Mouse (Mus musculus) erythroid progenitor cell, adult 5-6 weeks (primary cell): Measurements from ENCODE around the gene Hist1h3i. TPM values are rescaled to one million over a fixed set of nuclear protein-coding genes. Genes with fewer than 3 reads are reported as not detected.

Experiments used
- ATAC-seq: replicated peaks from 2 replicates; pipeline ENCODE4 v1.8.0; 2016; ENCODE audit warnings: moderate number of reproducible peaks, mild to moderate bottlenecking, moderate TSS enrichment, inconsistent platforms; ENCODE audit not compliant: poor library complexity, low FRiP score, severe bottlenecking
- total RNA-seq, 2 experiments: library from RNA; stranded (forward) in 1 of 2; stranded (reverse) in 1 of 2; fragments of 150-400 nt in 1 of 2; fragments of 186-747, 209-891 nt in 1 of 2; gene quantifications; 2 replicates each; pipeline versions ENCODE4 v1.2.3 to v1.2.4; 2015 to 2017; ENCODE audit warnings: low replicate concordance in 2 of 2

The Hist1h3i gene
- total RNA-seq (2015; ENCODE audit: low replicate concordance) (807 and 971 TPM in 2 replicates), total RNA-seq (2017; ENCODE audit: low replicate concordance) (793 and 862 TPM in 2 replicates)

DNA sequence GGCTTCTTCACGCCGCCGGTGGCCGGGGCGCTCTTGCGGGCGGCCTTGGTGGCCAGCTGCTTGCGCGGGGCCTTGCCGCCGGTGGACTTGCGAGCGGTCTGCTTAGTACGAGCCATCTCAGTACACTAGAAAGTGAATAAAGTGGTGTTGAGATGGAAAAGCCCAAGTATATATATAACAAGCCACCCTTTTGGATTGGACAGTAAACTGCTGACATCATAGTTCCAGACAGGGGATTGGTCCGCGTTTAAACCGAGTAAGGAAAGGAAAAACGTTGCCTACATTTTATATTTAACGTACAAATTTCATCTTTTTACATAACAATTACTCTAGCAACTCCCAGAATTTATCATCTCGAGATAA, at the start of gene Hist1h3i:
TSS of gene Hist1h3i (minus strand) at position 116 of the 363 bp plus-strand sequence.
- 0 out of 2 replicates have a peak, but pooled peaks have one; percentile 8 for ATAC-seq

DNA sequence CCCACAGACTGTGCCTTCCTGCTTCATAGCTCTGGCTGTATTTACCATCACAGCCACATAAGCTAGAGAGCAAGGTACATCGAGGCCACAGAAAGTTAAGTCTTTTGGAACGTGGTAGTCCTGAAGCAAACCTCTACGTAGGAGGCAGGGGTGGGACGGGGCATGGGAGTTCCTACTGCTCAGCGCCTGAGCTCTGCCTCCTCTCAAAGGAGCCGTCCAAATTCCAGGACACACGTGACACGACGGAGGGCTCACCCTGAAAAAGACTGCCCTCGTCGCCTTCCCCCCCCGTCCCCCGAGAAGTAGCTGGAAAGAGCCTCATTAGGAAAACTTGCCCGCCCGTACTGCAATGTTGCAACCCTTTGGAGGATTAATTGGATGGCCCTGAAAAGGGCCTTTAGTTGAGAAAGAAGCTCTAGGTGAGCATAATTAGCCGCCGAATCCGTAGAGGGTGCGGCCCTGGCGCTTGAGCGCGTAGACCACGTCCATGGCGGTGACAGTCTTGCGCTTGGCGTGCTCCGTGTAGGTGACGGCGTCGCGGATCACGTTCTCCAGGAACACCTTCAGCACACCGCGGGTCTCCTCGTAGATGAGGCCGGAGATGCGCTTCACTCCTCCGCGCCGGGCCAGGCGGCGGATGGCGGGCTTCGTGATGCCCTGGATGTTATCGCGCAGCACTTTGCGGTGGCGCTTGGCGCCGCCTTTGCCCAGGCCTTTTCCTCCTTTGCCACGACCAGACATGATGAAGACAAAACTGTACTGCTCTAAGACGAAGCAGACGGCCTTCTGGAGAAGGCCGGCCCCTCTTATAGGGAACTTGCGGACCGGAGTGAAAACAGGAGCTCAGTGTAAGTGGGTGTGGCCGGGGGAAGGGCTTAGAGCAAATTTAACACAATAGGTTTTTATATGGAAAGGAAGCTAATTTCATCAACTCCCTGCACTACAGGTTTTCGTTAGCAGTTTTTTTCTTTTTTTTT, 48.5 kb upstream of the Hist1h3i start, which contains the start of gene Hist1h4n:
TSS of gene Hist1h4n (minus strand) at position 779 of the 977 bp plus-strand sequence.
- ATAC-seq: peak; percentile 59

DNA sequence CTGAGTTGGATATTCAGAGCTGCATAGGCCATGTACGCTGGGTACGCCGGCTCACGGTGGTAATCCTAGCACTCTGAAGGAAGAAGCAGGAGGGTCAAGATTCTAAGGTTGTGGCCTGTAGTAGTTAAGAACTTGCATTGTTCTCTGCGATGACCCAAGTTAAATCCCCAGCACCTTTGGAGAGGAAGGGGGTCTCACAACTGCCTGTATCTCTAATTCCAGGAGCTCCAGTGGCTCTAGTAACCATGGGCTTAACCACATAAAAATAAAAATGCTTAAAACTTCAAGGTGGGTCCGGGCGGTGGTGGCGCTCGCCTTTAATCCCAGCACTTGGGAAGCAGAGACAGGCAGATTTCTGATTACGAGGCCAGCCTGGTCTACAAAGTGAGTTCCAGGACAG, 47.2 kb upstream of the Hist1h3i start:
- no peak for ATAC-seq

DNA sequence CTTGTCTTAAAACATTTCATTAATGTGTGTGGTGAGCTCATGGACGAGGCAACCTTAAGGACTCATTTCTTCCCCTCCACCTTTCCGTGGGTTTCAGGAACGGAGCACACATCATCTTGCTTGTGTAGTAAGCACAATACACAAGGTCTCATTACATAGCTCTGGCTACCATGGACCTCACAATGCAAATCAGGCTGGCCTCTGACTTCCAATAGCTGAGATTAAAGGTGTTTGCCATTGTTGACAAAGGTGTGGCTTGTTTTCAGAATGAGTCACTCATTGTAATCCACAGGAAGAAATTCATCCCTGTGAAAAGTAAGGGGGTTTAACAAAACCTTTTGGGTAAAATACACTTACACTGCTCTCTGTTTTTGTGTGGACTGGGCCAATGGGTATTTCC, 45.3 kb upstream of the Hist1h3i start:
- ATAC-seq: no peak

DNA sequence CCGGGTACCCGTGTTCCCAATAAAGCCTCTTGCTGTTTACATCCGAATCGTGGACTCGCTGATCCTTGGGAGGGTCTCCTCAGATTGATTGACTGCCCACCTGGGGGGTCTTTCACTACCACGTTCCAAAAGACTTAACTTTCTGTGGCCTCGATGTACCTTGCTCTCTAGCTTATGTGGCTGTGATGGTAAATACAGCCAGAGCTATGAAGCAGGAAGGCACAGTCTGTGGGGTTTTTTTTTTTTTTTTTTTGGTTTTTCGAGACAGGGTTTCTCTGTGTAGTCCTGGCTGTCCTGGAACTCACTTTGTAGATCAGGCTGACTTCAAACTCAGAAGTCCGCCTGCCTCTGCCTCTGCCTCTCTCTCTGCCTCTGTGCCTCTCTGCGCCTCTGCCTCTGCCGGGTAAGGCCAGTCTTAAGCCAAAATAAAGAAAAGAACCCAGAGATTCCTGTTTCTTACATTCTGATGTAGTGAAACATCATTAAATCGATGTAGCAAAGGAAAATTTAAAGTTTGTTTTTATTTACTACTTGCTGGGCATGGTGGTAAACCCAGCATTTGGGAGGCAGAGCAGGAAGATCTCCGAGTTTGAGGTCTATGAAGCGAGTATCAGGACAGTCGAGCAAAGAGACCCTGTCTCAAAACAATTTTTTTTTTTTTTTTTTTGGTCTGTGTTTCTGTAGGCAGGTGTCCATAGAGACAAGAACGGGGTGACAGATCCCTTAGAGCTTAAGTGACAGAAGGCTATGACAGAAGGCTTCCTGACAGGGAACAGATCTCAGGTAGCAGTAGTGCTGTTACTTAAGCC, 37.1 kb upstream of the Hist1h3i start:
- ATAC-seq: peak; percentile 67

DNA sequence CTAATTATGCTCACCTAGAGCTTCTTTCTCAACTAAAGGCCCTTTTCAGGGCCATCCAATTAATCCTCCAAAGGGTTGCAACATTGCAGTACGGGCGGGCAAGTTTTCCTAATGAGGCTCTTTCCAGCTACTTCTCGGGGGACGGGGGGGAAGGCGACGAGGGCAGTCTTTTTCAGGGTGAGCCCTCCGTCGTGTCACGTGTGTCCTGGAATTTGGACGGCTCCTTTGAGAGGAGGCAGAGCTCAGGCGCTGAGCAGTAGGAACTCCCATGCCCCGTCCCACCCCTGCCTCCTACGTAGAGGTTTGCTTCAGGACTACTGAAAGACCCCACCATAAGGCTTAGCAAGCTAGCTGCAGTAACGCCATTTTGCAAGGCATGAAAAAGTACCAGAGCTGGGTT, 28.9 kb upstream of the Hist1h3i start:
- peak; percentile 64 for ATAC-seq

DNA sequence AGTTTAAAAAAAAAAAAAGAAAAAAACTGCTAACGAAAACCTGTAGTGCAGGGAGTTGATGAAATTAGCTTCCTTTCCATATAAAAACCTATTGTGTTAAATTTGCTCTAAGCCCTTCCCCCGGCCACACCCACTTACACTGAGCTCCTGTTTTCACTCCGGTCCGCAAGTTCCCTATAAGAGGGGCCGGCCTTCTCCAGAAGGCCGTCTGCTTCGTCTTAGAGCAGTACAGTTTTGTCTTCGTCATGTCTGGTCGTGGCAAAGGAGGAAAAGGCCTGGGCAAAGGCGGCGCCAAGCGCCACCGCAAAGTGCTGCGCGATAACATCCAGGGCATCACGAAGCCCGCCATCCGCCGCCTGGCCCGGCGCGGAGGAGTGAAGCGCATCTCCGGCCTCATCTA, 28.4 kb upstream of the Hist1h3i start, which contains the start of gene Hist1h4m:
TSS of gene Hist1h4m (plus strand) at position 208 of the 400 bp plus-strand sequence.
- peak; percentile 52 for ATAC-seq

DNA sequence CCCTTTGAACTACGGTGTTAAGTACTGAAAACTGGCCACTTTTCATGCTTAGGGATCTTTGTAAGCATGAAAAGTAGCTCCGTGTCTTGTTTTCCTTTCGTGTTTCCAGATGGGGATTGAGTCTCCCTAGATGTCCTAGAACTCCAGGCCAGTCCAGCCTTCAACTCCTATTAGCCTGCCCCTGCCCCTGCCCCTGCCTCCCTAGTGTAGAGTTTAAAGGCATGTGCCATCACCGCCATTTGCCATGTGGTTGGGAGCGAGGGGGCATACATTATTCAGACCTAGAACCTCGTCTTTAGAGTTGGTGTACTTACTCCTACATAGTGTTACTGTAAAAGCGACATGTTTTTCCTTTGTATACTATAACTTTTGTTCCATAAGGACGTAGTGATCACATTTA, 27.9 kb upstream of the Hist1h3i start:
- peak; percentile 55 for ATAC-seq

DNA sequence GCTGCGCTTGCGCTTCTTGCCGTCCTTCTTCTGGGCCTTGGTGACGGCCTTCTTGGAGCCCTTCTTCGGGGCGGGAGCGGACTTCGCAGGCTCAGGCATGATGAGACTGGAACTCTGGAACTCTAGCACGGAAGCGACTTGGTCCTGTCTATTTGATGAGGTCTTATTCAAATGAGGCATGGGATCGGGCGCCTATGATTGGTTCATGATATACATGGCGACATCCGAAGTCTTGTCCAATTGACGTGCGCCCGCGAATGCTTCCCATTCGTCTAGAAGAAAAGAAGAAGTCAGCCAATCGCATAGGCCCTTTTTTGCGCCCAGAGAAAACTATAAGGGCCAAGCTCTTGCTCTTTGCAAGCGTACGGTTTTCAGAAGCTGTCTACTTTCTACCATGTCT, 26.9 kb upstream of the Hist1h3i start, which contains the start of the genes Hist1h2bq and Hist1h2ao:
TSS of gene Hist1h2bq (minus strand) at position 125 of the 400 bp plus-strand sequence.
TSS of gene Hist1h2ao (plus strand) at position 393 of the 400 bp plus-strand sequence.
- peak; percentile 80 for ATAC-seq

DNA sequence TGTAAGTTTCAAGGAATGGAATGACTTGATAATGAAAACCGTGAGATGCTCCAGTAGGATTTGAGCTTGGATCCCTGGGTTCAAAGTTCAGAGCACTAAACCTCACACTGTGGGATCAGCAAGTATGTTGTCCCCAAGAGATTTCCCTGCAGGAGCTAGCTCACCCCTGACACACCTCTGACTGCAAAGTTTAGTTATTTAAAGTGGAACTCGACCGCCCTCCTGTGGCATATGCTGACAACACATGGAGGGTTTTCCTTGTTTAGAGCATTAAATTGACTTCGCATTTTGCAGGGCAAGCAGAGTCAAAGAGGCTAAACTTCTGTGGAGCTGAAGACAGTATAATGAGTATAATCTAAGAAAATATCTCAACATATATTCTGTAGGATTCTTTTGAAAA, 19.9 kb upstream of the Hist1h3i start:
- peak; percentile 83 for ATAC-seq

DNA sequence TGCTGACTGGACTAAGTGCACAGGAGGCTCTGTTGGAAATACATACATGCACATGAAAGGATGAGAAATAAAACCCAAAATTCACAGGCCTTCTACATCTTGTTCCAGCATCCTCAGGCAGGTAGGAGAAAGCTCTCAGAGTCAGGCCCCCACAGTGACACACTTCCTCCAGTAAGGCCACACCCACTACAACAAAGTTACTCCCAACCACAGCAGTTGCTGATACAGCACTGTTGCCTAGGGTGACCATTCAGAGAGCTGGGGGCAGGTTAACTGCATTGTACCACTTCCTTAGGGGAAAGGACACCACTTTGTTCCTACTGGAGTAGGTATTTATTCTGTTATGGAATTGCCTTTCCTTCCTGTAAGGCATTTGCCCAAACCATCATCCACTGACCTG, 14.0 kb upstream of the Hist1h3i start:
- peak; percentile 80 for ATAC-seq

DNA sequence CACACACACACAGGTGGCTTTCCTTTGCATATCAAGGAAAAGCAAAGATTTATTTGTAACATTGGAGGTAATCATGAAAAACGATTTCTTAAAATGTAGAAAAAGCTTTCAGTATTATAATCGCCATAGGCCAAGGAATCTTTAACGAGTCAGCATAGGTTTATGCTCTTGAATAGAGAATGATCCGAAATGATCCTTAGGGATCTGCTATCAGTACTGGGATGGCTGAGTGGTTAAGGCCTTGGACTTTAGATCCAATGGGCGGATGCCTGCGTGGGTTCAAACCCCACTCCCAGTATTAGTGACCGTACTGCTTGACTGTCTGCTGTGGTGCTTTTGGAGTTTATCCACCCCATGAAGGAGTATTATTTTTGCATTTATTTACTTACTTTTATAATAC, 12.4 kb upstream of the Hist1h3i start:
- ATAC-seq: no peak

DNA sequence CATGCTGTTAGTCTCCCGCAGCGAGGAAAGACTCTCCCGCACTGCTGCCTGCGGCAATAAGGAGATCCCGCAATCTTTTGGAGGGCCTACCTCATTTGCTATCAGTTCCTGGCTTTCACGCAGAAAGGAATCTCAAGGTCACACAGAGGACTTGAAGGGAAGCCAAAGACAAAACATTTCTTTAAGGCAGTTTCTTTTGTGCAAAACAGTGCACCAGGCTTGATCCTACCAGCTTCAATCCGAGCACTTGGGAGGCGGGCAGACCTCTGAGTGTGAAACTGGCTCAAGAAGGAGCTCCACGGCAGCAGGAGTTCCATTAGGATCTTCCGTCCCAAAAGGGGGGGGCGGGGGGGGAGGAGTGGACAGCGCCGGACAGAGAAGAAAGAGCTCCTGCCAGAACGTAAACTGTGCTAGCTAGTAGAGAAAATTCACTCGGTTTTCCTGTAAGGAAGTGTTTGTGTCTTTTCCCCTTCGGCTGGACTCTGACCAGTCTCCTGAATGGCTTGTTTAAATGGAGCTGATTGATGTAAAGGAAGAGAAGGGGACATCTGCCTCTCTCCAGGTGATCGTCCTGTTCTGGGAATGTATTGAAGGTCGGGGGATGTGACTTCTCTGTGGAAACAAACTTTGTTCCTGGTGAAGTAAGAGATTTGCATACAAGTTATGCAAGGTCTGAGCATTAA, 7.6 kb upstream of the Hist1h3i start:
- ATAC-seq: no peak

DNA sequence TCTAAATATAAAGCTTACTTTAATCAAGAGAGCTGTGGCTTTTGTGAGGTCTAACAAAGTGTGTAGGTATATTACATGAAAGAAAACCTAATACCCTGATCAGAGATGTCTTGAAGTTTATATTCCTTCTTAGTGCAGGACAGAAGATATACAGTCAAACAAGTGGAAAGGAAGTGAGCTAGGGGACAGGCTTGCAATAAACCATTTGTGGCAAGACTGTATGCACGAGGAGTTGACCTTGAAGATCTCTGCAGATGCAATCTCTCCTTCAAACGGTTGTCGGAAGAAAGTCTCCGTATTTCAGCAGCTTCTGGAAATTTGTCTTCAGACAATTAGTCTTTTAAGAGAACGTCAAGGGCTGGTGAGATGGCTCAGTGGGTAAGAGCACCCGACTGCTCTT, 6.8 kb upstream of the Hist1h3i start:
- ATAC-seq: no peak

DNA sequence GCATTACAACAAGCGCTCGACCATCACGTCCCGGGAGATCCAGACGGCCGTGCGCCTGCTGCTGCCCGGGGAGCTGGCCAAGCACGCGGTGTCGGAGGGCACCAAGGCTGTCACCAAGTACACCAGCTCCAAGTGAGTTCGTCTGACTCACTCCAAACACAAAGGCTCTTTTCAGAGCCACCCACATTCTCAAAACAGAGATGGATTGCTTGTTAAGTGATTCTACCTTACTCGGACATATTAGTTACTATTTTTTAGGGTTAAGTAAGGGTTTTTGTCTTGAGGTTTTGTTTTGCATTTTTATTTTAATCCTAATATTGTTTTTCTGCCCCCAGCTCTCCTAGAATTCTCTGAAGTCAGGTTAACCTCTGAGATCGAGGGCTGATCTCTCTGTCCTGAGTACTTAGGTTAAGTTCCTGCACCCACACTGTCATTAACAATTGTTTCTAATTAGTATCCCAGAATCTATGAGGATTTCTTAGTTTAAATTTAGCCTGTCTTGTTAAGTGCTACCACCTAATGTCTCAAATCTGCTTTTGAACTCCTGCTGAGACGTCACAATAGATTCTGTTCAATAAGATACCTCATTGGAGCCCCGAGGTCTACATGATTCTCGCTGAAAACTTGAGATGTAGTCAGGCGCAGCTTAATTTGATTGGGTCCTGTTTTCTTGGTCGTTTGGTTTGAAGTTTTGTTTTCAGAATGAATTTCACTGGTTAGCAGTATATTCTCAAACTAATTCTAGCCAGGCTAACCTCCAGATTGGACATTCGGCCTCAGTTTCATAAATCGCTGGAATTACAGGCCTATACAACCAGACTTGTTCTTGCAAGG, 4.8 kb upstream of the Hist1h3i start:
- no peak for ATAC-seq

DNA sequence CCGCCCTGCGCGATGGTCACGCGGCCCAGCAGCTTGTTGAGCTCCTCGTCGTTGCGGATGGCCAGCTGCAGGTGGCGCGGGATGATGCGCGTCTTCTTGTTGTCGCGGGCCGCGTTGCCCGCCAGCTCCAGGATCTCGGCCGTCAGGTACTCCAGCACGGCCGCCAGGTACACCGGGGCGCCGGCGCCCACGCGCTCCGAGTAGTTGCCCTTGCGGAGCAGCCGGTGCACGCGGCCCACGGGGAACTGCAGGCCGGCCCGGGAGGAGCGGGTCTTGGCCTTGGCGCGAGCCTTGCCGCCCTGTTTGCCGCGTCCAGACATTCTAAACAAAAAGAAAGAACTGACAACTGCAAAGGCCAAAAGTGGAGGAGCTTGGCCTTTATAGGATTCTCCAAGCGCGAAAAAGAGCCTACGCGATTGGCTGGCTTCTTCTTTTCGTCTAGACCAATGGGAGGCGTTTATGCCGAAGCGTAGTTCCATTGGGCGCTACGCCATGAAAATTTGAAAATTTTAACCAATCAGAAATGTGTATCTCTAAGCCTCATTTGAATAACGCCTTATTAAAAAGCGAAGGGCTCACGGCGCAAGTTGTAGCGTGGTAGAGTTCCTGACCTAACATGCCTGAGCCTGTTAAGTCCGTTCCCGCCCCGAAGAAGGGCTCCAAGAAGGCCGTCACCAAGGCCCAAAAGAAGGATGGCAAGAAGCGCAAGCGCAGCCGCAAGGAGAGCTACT, 3.9 kb upstream of the Hist1h3i start, which contains the start of the genes Hist1h2an and Hist1h2bp:
TSS of gene Hist1h2an (minus strand) at position 320 of the 731 bp plus-strand sequence.
TSS of gene Hist1h2bp (plus strand) at position 563 of the 731 bp plus-strand sequence.
- ATAC-seq: peak; percentile 74

DNA sequence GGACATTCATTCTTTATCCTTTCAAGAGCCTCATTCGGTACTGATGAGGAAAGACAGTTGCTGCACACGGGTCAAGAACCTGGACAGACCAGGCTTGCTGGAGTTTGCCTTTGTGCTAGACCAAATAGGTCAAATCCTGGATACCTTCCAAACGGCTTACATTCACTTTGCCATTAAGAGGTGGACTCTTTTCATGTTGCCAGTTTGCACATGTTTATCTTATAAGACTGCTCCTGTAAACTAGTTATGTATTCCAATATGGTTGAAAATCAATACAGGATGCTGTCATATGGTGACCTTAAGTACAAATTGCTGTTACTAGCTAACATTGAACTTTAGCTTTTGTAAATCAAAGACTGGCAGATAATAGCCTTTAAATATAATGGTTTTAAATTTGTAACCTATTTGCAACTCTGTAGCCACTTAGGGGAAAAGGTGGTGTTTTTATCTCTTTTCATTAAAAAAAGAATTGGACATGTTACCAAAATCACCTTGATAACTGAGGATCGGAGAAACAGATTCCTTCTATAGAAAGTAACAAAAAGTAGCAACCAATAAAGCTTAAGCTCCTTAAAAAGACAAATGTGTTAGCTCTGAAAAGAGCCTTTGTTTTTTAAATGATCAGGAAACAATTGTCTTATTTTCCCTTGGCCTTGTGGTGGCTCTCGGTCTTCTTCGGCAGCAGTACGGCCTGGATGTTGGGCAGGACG, 3.2 kb upstream of the Hist1h3i start:
- peak; percentile 8 for ATAC-seq
